Mouse (Mus musculus): ENCODE measurements around the gene Nppa. TPM values are rescaled to one million over a fixed set of nuclear protein-coding genes. Genes with fewer than 3 reads are reported as not detected.
"Not testable (repeated sequence)": the region's sequence is repeated elsewhere in the genome, so short reads cannot be mapped to it uniquely, and the experiment has no call there.

The Nppa gene
- total RNA-seq, 2 experiments from 2014 or later, result 0.42 to 0.62 TPM

DNA sequence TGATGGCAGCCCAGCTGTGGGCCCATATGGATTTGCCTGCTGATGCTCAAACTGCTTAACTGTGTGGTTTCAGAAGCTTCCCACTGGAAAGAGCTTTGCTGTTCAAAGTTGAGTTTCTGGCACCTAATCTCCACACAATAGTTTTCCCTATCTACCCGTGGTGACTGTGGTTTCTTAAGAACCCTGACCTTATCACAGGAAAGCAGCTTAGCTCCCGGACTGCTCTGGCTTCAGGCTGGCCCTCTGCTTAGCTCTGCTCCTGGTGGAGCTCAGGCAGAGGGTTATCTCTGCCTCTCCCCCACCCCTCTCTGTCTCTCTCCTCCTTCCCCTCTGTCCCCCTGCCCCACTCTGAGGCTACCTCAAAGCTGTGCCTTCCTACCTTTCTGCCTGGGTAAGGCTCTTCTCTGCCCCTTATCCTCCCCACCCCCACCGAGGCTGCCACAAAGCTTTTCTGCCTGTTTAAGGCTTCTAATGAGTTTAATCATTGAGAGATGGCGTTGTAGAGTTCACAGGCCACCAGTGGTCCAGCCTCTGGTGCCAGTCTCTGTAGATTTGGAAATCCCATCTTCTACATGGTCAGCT lies 46.0 kb downstream of the Nppa start:
- DNase-seq, result no peak
- intact Hi-C loops (cut with DNase I), result no loop called here

DNA sequence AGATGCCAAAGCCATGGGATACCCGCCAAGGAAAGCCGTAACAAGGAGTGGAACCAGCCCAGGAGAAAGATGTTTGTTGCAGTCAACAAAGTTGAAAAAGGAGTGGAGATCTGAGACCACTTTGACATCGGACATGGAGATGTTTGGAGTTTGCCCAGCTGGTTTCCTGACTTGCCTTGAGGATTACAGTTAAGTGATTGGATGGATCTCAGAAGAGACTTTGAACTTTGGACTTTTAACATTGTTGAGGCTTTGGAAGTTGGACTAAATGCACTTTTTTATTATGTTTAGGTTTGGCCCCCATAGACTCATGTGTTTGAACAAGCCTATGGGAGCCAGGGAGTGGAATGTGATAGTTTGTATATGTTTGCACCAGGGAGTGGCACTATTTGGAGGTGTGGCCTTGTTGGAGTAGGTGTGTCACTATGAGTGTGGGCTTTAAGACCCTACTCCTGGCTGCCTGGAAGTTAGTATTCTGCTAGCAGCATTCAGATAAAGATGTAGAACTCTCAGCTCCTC lies 49.9 kb downstream of the Nppa start:
- DNase-seq; intact Hi-C loops (cut with DNase I): not testable (repeated sequence)

DNA sequence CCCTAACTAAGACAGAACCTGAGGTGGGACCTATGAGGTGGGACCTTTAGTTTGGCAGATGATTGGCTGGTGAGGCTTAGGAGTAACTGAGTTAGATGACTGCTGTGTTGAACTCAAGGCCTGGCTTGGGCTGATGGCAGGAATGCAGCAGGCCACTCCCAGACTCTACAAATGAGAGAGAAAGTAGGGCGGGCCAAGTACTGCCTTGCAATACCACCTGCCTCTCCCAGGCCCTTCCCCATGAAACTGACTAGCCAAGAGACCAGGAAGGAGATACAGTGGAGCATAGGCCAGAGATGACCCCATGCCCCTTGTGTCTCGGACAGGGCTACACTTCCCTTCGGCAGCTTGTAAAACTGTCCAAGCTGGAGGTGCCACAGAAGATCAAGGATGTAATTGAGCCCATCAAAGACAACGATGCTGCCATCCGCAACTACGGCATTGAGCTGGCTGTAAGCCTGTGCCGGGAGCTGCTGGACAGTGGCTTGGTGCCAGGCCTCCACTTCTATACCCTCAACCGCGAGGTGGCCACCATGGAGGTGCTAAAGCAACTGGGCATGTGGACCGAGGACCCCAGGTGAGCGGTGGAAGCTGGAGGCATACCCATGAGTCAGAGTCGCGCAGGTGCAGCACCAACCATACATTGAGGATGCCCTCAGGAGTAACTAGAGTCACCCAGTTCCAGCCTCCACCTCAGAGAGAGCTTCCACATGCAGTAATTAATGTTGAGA lies 50.7 kb downstream of the Nppa start:
- intact Hi-C loops (cut with DNase I), result no loop called here
- no peak for DNase-seq

Other genes starting within 250 kb of the Nppa start
- gene Zfp984, start 190.9 kb upstream of the Nppa start, total RNA-seq (2021), result 1 to 10 TPM; 4.3 to 6.6 TPM
- gene Zfp933, start 152.4 kb upstream of the Nppa start, total RNA-seq (2021), result 10 to 100 TPM; 19.2 to 20.0 TPM
- 10 to 100 TPM; 25.1 to 26.3 TPM for gene Miip, start 131.9 kb upstream of the Nppa start, total RNA-seq (2021)
- 10 to 100 TPM; 10.4 to 11.3 TPM for gene Fv1, start 131.7 kb upstream of the Nppa start, total RNA-seq (2021)
- 100 to 1,000 TPM; 134 to 155 TPM for gene Mfn2, start 96.0 kb upstream of the Nppa start, total RNA-seq (2021)
- 10 to 100 TPM; 15.2 to 16.0 TPM for gene Plod1, start 64.0 kb upstream of the Nppa start, total RNA-seq (2021)
- gene 2510039O18Rik, start 59.8 kb upstream of the Nppa start, total RNA-seq (2021), result 10 to 100 TPM; 31.0 to 31.7 TPM
- gene Nppb, start 14.9 kb upstream of the Nppa start, total RNA-seq (2021), result not detected
- 10 to 100 TPM; 86.1 to 86.6 TPM for gene Clcn6, start 38.1 kb downstream of the Nppa start, total RNA-seq (2021)
- gene Mthfr, start 38.4 kb downstream of the Nppa start, total RNA-seq (2021), result 10 to 100 TPM; 17.5 to 18.4 TPM
- gene Agtrap, start 87.3 kb downstream of the Nppa start, total RNA-seq (2021), result 1 to 10 TPM; 4.2 to 4.6 TPM
- 10 to 100 TPM; 53.0 to 55.4 TPM for gene Mad2l2, start 129.7 kb downstream of the Nppa start, total RNA-seq (2021)
- 10 to 100 TPM; 41.9 to 46.4 TPM for gene Draxin, start 130.0 kb downstream of the Nppa start, total RNA-seq (2021)
- gene Fbxo6, start 151.4 kb downstream of the Nppa start, total RNA-seq (2021), result 10 to 100 TPM; 21.2 to 21.8 TPM
- gene Fbxo44, start 159.8 kb downstream of the Nppa start, total RNA-seq (2021), result 10 to 100 TPM; 56.2 to 66.9 TPM
- gene Fbxo2, start 159.9 kb downstream of the Nppa start, total RNA-seq (2021), result 10 to 100 TPM; 10.7 to 13.4 TPM

Measured in left cerebral cortex, postnatal 4 days (tissue).